Mouse (Mus musculus) gastrocnemius, postnatal 10 days (tissue): Measurements from ENCODE around the gene Mapkap1. TPM values are rescaled to one million over a fixed set of nuclear protein-coding genes. Genes with fewer than 3 reads are reported as not detected.
A peak's percentile ranks its signal among the peaks of the same experiment; 100 is the strongest.

Experiments
- DNase-seq: peaks from one replicate; pipeline ENCODE4 v3.0.0; 2021; ENCODE audit warnings: mixed read lengths
- total RNA-seq, 2 experiments: library from RNA; stranded (reverse); gene quantifications; 2 replicates each; pipeline ENCODE4 v1.2.3; 2021

The Mapkap1 gene
- total RNA-seq, 2 experiments from 2014 or later = 41.7 to 53.0 TPM

- DNase-seq = no peak
Measured at GRCm38 (mm10) chr2:34630445-34630844, 223.9 kb downstream of the Mapkap1 start.

GRCm38 (mm10) chr2:34632051-34632450, 225.5 kb downstream of the Mapkap1 start:
- DNase-seq = no peak

GRCm38 (mm10) chr2:34635249-34636165, 228.9 kb downstream of the Mapkap1 start:
- no peak for DNase-seq

- peak; percentile 90 for DNase-seq
Measured at GRCm38 (mm10) chr2:34638955-34639650, 232.5 kb downstream of the Mapkap1 start.

- no peak for DNase-seq
Measured at GRCm38 (mm10) chr2:34639725-34640124, 233.2 kb downstream of the Mapkap1 start.

- DNase-seq = no peak
Measured at GRCm38 (mm10) chr2:34642351-34642750, 235.8 kb downstream of the Mapkap1 start.

GRCm38 (mm10) chr2:34644571-34645526, 238.3 kb downstream of the Mapkap1 start:
- no peak for DNase-seq

GRCm38 (mm10) chr2:34645851-34646540, 239.4 kb downstream of the Mapkap1 start:
- peak; percentile 64 for DNase-seq

- DNase-seq = no peak
Measured at GRCm38 (mm10) chr2:34646541-34646865, 239.9 kb downstream of the Mapkap1 start.

- DNase-seq = no peak
Measured at GRCm38 (mm10) chr2:34647410-34647809, 240.8 kb downstream of the Mapkap1 start.

- DNase-seq = no peak
Measured at GRCm38 (mm10) chr2:34667820-34668219, 261.2 kb downstream of the Mapkap1 start.

GRCm38 (mm10) chr2:34668440-34669191, 262.0 kb downstream of the Mapkap1 start:
- DNase-seq = no peak

GRCm38 (mm10) chr2:34669203-34669746, 262.7 kb downstream of the Mapkap1 start:
- no peak for DNase-seq

- DNase-seq = no peak
Measured at GRCm38 (mm10) chr2:34670470-34670869, 263.9 kb downstream of the Mapkap1 start.

- peak; percentile 40 for DNase-seq
Measured at GRCm38 (mm10) chr2:34671385-34672026, 264.9 kb downstream of the Mapkap1 start.

GRCm38 (mm10) chr2:34673846-34674245, 267.3 kb downstream of the Mapkap1 start:
- DNase-seq = no peak
